Mouse (Mus musculus) limb, embryonic 10.5 days (tissue): ENCODE measurements around the gene Scd1. TPM values are rescaled to one million over a fixed set of nuclear protein-coding genes. Genes with fewer than 3 reads are reported as not detected.
A peak's percentile ranks its signal among the peaks of the same experiment; 100 is the strongest.

ENCODE experiments used
- DNase-seq: peaks from one replicate; pipeline ENCODE4 v3.0.0-alpha.2; 2017; ENCODE audit warnings: low spot score
- H3K27ac ChIP-seq: fragments of 300-500 bp; sonication (generic); 2 replicates; pipeline ENCODE4 v1.5.1; 2016; ENCODE audit warnings: mild to moderate bottlenecking
- H3K27me3 ChIP-seq: fragments of 300-500 bp; sonication (generic); 2 replicates; pipeline ENCODE4 v1.6.1; 2016; ENCODE audit warnings: low read depth, mild to moderate bottlenecking; ENCODE audit not compliant: poor library complexity, severe bottlenecking
- H3K36me3 ChIP-seq: fragments of 300-500 bp; sonication (generic); 2 replicates; pipeline ENCODE4 v1.6.1; 2016; ENCODE audit warnings: mild to moderate bottlenecking, moderate library complexity
- H3K4me1 ChIP-seq: fragments of 300-500 bp; sonication (generic); 2 replicates; pipeline ENCODE4 v1.6.1; 2016
- H3K4me3 ChIP-seq: fragments of 300-500 bp; sonication (generic); 2 replicates; pipeline ENCODE4 v1.5.1; 2016; ENCODE audit warnings: mild to moderate bottlenecking, moderate library complexity
- H3K9me3 ChIP-seq: fragments of 300-500 bp; sonication (generic); replicated peaks from 2 replicates; pipeline ENCODE4 v1.6.1; 2016; ENCODE audit warnings: mild to moderate bottlenecking
- WGBS: fragments of 180-500 bp; shearing (Covaris S2); methylation state at CpG from one replicate; pipeline ENCODE4 v1.1.7; 2016; 5-methylcytosine and 5-hydroxymethylcytosine counted together
- polyA plus RNA-seq: library from polyadenylated mRNA; unstranded; fragments of >200 nt; fragmentation: Nextera tagmentation; extraction: Ambion mirVana; gene quantifications from 2 replicates; pipeline ENCODE4 v1.2.1, GENCODE M21; 2016

Scd1 gene
- polyA plus RNA-seq, 1 experiment from 2014 or later, result 16.6 TPM

GRCm38 (mm10) chr19:44392339-44393009 is 15.2 kb downstream of the Scd1 start:
- WGBS, result 90% methylated on average over 5 of the region's 5 CpGs
- Histone ChIP-seq H3K27me3 (no peaks in the 10 kb centered on the region), H3K9me3 (no peaks in the 10 kb centered on the region), H3K27ac (no peak overlapping the region), H3K4me1 (peaks cover 27% of the 10 kb centered on the region), H3K4me3 (no peak overlapping the region), H3K36me3 (peaks cover 31% of the 10 kb centered on the region)
- no peak for DNase-seq

GRCm38 (mm10) chr19:44391856-44392255 is 15.8 kb downstream of the Scd1 start:
- Histone ChIP-seq H3K4me3 (no peak overlapping the region), H3K27me3 (no peaks in the 10 kb centered on the region), H3K36me3 (peaks cover 25% of the 10 kb centered on the region), H3K9me3 (no peaks in the 10 kb centered on the region), H3K4me1 (peaks cover 29% of the 10 kb centered on the region), H3K27ac (no peak overlapping the region)
- no peak for DNase-seq
- WGBS, result 95% methylated on average over 4 of the region's 4 CpGs

- Histone ChIP-seq H3K9me3 (no peaks in the 10 kb centered on the region), H3K27me3 (no peaks in the 10 kb centered on the region), H3K36me3 (peaks cover 3% of the 10 kb centered on the region; the same call in 1 of the 2 replicates), H3K4me1 (peaks cover 29% of the 10 kb centered on the region), H3K27ac (peak overlapping the region; percentile 93), H3K4me3 (no peak overlapping the region)
- no peak for DNase-seq
- 9% methylated on average over 1 of the region's 1 CpGs for WGBS
Observed at GRCm38 (mm10) chr19:44389507-44389906, 18.2 kb downstream of the Scd1 start.

GRCm38 (mm10) chr19:44388475-44389428 is 18.9 kb downstream of the Scd1 start:
- Histone ChIP-seq H3K4me3 (peak overlapping the region; percentile 67), H3K4me1 (peaks cover 29% of the 10 kb centered on the region), H3K27ac (peak overlapping the region; percentile 93), H3K27me3 (no peaks in the 10 kb centered on the region), H3K9me3 (no peaks in the 10 kb centered on the region), H3K36me3 (peaks cover under 1% of the 10 kb centered on the region; the same call in 1 of the 2 replicates)
- WGBS, result 5% methylated on average over 41 of the region's 41 CpGs
- peak; percentile 96 for DNase-seq

GRCm38 (mm10) chr19:44387746-44388474 is 19.8 kb downstream of the Scd1 start:
- WGBS, result 33% methylated on average over 19 of the region's 19 CpGs
- Histone ChIP-seq H3K4me3 (peak overlapping the region; percentile 67), H3K4me1 (peaks cover 29% of the 10 kb centered on the region), H3K9me3 (no peaks in the 10 kb centered on the region), H3K36me3 (no peaks in the 10 kb centered on the region), H3K27ac (peak overlapping the region; percentile 93), H3K27me3 (no peaks in the 10 kb centered on the region)
- peak; percentile 39 for DNase-seq

- peaks cover 29% of the 10 kb centered on the region for H3K4me1 ChIP-seq
- WGBS, result 94% methylated on average over 4 of the region's 4 CpGs
- H3K27ac ChIP-seq, result 0 out of 2 replicates have a peak overlapping the region, but pooled peaks have one; percentile 93
- DNase-seq, result no peak
- no peak overlapping the region for H3K4me3 ChIP-seq
- no peaks in the 10 kb centered on the region for H3K27me3 ChIP-seq
- H3K36me3 ChIP-seq, result no peaks in the 10 kb centered on the region
- no peaks in the 10 kb centered on the region for H3K9me3 ChIP-seq
Observed at GRCm38 (mm10) chr19:44387089-44387671, 20.5 kb downstream of the Scd1 start.

- H3K4me1 ChIP-seq, result peaks cover 29% of the 10 kb centered on the region
- H3K4me3 ChIP-seq, result no peak overlapping the region
- DNase-seq, result no peak
- H3K27me3 ChIP-seq, result no peaks in the 10 kb centered on the region
- H3K36me3 ChIP-seq, result no peaks in the 10 kb centered on the region
- no peak overlapping the region for H3K27ac ChIP-seq
- H3K9me3 ChIP-seq, result no peaks in the 10 kb centered on the region
- 80% methylated on average over 6 of the region's 6 CpGs for WGBS
Observed at GRCm38 (mm10) chr19:44385887-44386498, 21.7 kb downstream of the Scd1 start.

GRCm38 (mm10) chr19:44382682-44383321 is 24.9 kb downstream of the Scd1 start:
- Histone ChIP-seq H3K9me3 (no peaks in the 10 kb centered on the region), H3K27ac (no peak overlapping the region), H3K4me3 (no peak overlapping the region), H3K36me3 (no peaks in the 10 kb centered on the region), H3K4me1 (peaks cover 8% of the 10 kb centered on the region), H3K27me3 (no peaks in the 10 kb centered on the region)
- DNase-seq, result no peak
- 92% methylated on average over 12 of the region's 12 CpGs for WGBS

- H3K27me3 ChIP-seq, result no peaks in the 10 kb centered on the region
- no peaks in the 10 kb centered on the region for H3K9me3 ChIP-seq
- H3K36me3 ChIP-seq, result no peaks in the 10 kb centered on the region
- 94% methylated on average over 4 of the region's 4 CpGs for WGBS
- H3K27ac ChIP-seq, result no peak overlapping the region
- peaks cover 4% of the 10 kb centered on the region for H3K4me1 ChIP-seq
- DNase-seq, result no peak
- H3K4me3 ChIP-seq, result no peak overlapping the region
Observed at GRCm38 (mm10) chr19:44380065-44380464, 27.6 kb downstream of the Scd1 start.

- H3K27me3 ChIP-seq, result no peaks in the 10 kb centered on the region
- no peak overlapping the region for H3K27ac ChIP-seq
- no peak overlapping the region for H3K4me3 ChIP-seq
- H3K4me1 ChIP-seq, result peaks cover 4% of the 10 kb centered on the region
- no peak for DNase-seq
- H3K9me3 ChIP-seq, result no peaks in the 10 kb centered on the region
- no peaks in the 10 kb centered on the region for H3K36me3 ChIP-seq
Observed at GRCm38 (mm10) chr19:44379090-44379489, 28.6 kb downstream of the Scd1 start.

GRCm38 (mm10) chr19:44377629-44378375 is 29.9 kb downstream of the Scd1 start:
- H3K36me3 ChIP-seq, result no peaks in the 10 kb centered on the region
- no peaks in the 10 kb centered on the region for H3K27me3 ChIP-seq
- DNase-seq, result no peak
- no peaks in the 10 kb centered on the region for H3K9me3 ChIP-seq
- no peak overlapping the region for H3K27ac ChIP-seq
- H3K4me3 ChIP-seq, result no peak overlapping the region
- 50% methylated on average over 5 of the region's 5 CpGs for WGBS
- peaks cover 4% of the 10 kb centered on the region for H3K4me1 ChIP-seq
